Mouse (Mus musculus): ENCODE results near the gene Il15ra. TPM values are rescaled to one million over a fixed set of nuclear protein-coding genes. Genes with fewer than 3 reads are reported as not detected.
"Not testable (repeated sequence)": the region's sequence is repeated elsewhere in the genome, so short reads cannot be mapped to it uniquely, and the experiment has no call there.

Il15ra gene
- total and polyA plus RNA-seq, 2 experiments from 2014 or later: 14.2 to 24.7 TPM

DNA sequence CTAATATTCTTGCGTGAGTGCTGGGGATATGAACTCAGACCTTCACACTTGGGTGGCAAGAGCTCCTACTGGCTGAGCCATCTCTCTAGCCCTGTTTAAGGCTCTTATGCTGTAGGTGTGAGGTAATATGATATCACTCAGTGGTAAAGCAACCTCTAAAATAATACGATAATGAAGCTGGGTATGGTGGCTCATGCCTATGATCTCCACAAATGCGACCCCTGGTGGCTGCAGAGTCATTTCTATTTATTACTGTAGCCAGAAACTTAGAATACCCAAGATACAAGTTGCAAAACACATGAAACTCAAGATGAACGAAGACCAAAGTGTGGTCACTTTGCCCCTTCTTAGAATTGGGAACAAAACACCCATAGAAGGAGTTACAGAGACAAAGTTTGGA lies 5.0 kb downstream of the Il15ra start:
- WGBS: 40% methylated on average over 4 of the region's 4 CpGs
- H3K4me3 ChIP-seq (ENCODE audit: low read depth, low read length); H3K27ac ChIP-seq (ENCODE audit: low read depth); H3K36me3 ChIP-seq (replicated peaks; ENCODE audit: control insufficient read depth, insufficient read depth, low read length); ATAC-seq (ENCODE audit: insufficient read depth, low read depth); H3K4me2 ChIP-seq (ENCODE audit: low read depth, low read length); H3K27me3 ChIP-seq (ENCODE audit: control insufficient read depth, insufficient read depth, low read length); H3K9me3 ChIP-seq (replicated peaks; ENCODE audit: control insufficient read depth, low read length); H3K9ac ChIP-seq (replicated peaks; ENCODE audit: low read depth, low read length): not testable (repeated sequence)
- peak; percentile 49 for TF ChIP-seq CTCF (IDR thresholded peaks at IDR 0.05; ENCODE audit: low read depth)
- H3K4me1 ChIP-seq (ENCODE audit: control insufficient read depth, insufficient read depth): peaks cover 12% of the 10 kb centered on the region
- DNase-seq (ENCODE audit: low spot score): peak; percentile 14

DNA sequence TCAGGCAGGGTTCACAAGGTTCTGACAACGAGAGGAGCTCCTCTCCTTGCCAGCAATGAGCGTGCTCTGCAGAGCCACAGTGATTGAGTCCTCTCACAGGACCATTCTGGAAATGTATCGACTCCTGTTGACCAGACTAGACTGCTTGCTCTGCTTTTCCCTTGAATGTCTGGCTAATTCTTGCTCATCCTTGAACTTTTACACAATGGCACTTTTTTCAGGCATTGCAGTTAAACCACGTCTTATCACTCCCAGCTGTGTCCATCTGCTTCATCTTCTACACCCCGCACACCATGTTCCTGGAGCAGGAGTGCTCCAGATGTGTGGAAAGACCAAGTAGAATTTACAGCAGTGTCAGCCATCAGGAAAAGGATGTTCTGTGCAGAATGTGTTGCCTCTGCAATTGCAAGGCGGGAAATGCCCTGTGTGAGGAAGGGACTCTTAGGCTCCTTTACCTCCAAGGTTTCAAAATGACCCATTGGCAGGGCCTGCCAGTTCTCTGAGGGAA lies 7.4 kb downstream of the Il15ra start:
- TF ChIP-seq CTCF (IDR thresholded peaks at IDR 0.05; ENCODE audit: low read depth) (no peak), EP300 (IDR thresholded peaks at IDR 0.05; ENCODE audit: low read depth) (no peak)
- Histone ChIP-seq H3K27ac (ENCODE audit: low read depth) (no peak overlapping the region), H3K4me3 (ENCODE audit: low read depth, low read length) (no peak overlapping the region), H3K9ac (replicated peaks; ENCODE audit: low read depth, low read length) (no peak overlapping the region), H3K27me3 (ENCODE audit: control insufficient read depth, insufficient read depth, low read length) (no peaks in the 10 kb centered on the region), H3K4me2 (ENCODE audit: low read depth, low read length) (no peak overlapping the region), H3K36me3 (replicated peaks; ENCODE audit: control insufficient read depth, insufficient read depth, low read length) (no peaks in the 10 kb centered on the region), H3K9me3 (replicated peaks; ENCODE audit: control insufficient read depth, low read length) (no peaks in the 10 kb centered on the region), H3K4me1 (ENCODE audit: control insufficient read depth, insufficient read depth) (peaks cover 8% of the 10 kb centered on the region)
- DNase-seq (ENCODE audit: low spot score): no peak
- WGBS: 77% methylated on average over 6 of the region's 6 CpGs
- no peak for ATAC-seq (ENCODE audit: insufficient read depth, low read depth)

DNA sequence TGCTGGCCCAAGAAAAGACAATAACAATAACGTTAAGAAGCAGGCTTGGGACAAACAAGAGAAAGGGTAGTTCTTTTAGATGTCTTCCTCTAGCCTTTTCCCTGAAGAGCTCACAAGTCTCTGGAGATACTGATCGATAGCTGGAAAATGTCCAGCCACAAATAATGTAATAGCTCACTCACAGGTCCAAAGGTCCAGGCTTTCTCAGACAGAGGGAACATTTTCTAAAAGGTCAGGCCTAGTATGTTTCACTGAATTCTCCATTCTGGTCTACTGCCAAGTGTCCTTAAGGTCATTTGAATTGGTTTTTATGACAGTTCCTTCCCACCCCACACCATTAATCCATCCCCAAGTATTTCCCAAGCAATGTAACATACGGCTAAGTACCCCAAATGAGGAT lies 7.9 kb downstream of the Il15ra start:
- no peaks in the 10 kb centered on the region for H3K27me3 ChIP-seq (ENCODE audit: control insufficient read depth, insufficient read depth, low read length)
- H3K4me1 ChIP-seq (ENCODE audit: control insufficient read depth, insufficient read depth): peaks cover 8% of the 10 kb centered on the region
- ATAC-seq (ENCODE audit: insufficient read depth, low read depth) (no peak), DNase-seq (ENCODE audit: low spot score) (no peak)
- no peaks in the 10 kb centered on the region for H3K36me3 ChIP-seq (replicated peaks; ENCODE audit: control insufficient read depth, insufficient read depth, low read length)
- no peak overlapping the region for H3K27ac ChIP-seq (ENCODE audit: low read depth)
- H3K4me2 ChIP-seq (ENCODE audit: low read depth, low read length): no peak overlapping the region
- no peak overlapping the region for H3K9ac ChIP-seq (replicated peaks; ENCODE audit: low read depth, low read length)
- no peak overlapping the region for H3K4me3 ChIP-seq (ENCODE audit: low read depth, low read length)
- no peaks in the 10 kb centered on the region for H3K9me3 ChIP-seq (replicated peaks; ENCODE audit: control insufficient read depth, low read length)
- WGBS: 73% methylated on average over 3 of the region's 3 CpGs
- TF ChIP-seq CTCF (IDR thresholded peaks at IDR 0.05; ENCODE audit: low read depth) (no peak), EP300 (IDR thresholded peaks at IDR 0.05; ENCODE audit: low read depth) (no peak)

DNA sequence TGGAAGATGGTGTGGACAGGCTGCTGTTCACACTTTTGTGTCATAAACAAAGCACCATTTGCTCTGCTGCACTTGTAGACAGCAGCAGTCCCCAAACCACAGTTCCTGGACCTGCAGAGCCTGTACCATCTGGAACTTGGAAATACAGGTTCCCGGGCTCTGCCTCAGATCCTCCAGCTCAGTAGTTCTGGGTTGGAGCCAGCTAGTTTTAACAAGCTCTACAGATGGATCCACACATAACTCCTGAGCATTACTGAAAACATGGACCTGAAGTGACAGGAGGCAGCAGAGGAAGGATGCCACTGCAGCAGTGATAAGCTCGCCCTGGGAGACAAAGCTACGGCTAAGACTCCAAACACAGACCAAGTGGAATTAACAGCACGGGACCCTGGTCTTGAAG lies 9.4 kb downstream of the Il15ra start:
- no peak for DNase-seq (ENCODE audit: low spot score)
- Histone ChIP-seq H3K4me1 (ENCODE audit: control insufficient read depth, insufficient read depth) (no peaks in the 10 kb centered on the region), H3K9ac (replicated peaks; ENCODE audit: low read depth, low read length) (no peak overlapping the region), H3K4me2 (ENCODE audit: low read depth, low read length) (no peak overlapping the region), H3K4me3 (ENCODE audit: low read depth, low read length) (no peak overlapping the region), H3K27ac (ENCODE audit: low read depth) (no peak overlapping the region), H3K9me3 (replicated peaks; ENCODE audit: control insufficient read depth, low read length) (no peaks in the 10 kb centered on the region), H3K36me3 (replicated peaks; ENCODE audit: control insufficient read depth, insufficient read depth, low read length) (0 out of 2 replicates have a peak, but pooled peaks cover 7% of the 10 kb centered on the region), H3K27me3 (ENCODE audit: control insufficient read depth, insufficient read depth, low read length) (no peaks in the 10 kb centered on the region)
- ATAC-seq (ENCODE audit: insufficient read depth, low read depth): no peak
- no peak for TF ChIP-seq EP300 (IDR thresholded peaks at IDR 0.05; ENCODE audit: low read depth)
- TF ChIP-seq CTCF (IDR thresholded peaks at IDR 0.05; ENCODE audit: low read depth): no peak
- WGBS: 68% methylated on average over 4 of the region's 4 CpGs

DNA sequence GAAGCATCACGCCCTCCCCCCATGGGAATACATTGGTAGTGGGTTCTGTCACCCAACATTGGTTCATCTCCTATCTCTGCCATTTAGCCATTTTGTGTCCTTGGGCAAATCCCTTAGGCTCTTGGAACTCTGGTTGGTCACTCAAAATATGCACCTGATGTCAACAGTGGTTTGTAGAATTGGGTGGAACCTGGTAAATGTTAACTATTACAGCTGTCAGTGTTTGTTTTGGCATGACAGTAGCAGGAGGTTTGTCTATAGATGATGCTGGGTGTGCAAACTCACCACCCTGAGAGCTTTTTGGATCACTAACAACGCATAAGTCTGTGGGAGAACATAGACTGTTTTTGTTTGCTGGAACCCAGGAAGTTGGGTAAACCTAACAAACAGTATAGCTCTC lies 13.5 kb downstream of the Il15ra start:
- no peak for TF ChIP-seq CTCF (IDR thresholded peaks at IDR 0.05; ENCODE audit: low read depth)
- no peak for TF ChIP-seq EP300 (IDR thresholded peaks at IDR 0.05; ENCODE audit: low read depth)
- H3K4me1 ChIP-seq (ENCODE audit: control insufficient read depth, insufficient read depth): no peaks in the 10 kb centered on the region
- H3K9me3 ChIP-seq (replicated peaks; ENCODE audit: control insufficient read depth, low read length): no peaks in the 10 kb centered on the region
- WGBS: 79% methylated on average over 2 of the region's 2 CpGs
- no peak overlapping the region for H3K9ac ChIP-seq (replicated peaks; ENCODE audit: low read depth, low read length)
- ATAC-seq (ENCODE audit: insufficient read depth, low read depth): no peak
- peaks cover 37% of the 10 kb centered on the region; the same call in 1 of the 2 replicates for H3K36me3 ChIP-seq (replicated peaks; ENCODE audit: control insufficient read depth, insufficient read depth, low read length)
- no peak overlapping the region for H3K4me2 ChIP-seq (ENCODE audit: low read depth, low read length)
- H3K27ac ChIP-seq (ENCODE audit: low read depth): no peak overlapping the region
- H3K4me3 ChIP-seq (ENCODE audit: low read depth, low read length): no peak overlapping the region
- no peak for DNase-seq (ENCODE audit: low spot score)
- no peaks in the 10 kb centered on the region for H3K27me3 ChIP-seq (ENCODE audit: control insufficient read depth, insufficient read depth, low read length)

DNA sequence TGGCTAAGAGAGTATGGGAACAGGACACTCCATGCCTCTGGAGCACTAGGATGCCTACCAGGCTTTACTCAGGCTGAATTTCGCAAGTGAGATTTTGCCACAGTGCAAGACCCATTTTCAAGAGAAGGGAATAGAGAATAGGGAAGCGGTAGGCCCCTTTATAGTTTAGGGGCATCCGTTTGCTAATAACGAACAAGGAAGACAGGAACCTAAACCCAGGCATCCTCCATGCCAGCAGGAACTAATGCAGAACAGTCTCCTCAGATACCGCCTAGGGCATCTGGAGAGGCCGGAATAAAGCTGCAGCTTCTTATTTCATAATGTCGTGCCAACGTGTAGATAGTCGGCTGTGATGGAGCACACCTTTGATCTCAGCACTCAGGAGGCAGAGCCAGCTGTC lies 17.5 kb downstream of the Il15ra start:
- WGBS: 80% methylated on average over 9 of the region's 9 CpGs
- Histone ChIP-seq H3K4me3 (ENCODE audit: low read depth, low read length) (no peak overlapping the region), H3K27me3 (ENCODE audit: control insufficient read depth, insufficient read depth, low read length) (no peaks in the 10 kb centered on the region), H3K27ac (ENCODE audit: low read depth) (no peak overlapping the region), H3K4me1 (ENCODE audit: control insufficient read depth, insufficient read depth) (no peaks in the 10 kb centered on the region), H3K9me3 (replicated peaks; ENCODE audit: control insufficient read depth, low read length) (no peaks in the 10 kb centered on the region), H3K9ac (replicated peaks; ENCODE audit: low read depth, low read length) (no peak overlapping the region), H3K4me2 (ENCODE audit: low read depth, low read length) (no peak overlapping the region), H3K36me3 (replicated peaks; ENCODE audit: control insufficient read depth, insufficient read depth, low read length) (peaks cover 53% of the 10 kb centered on the region; the same call in 1 of the 2 replicates)
- ATAC-seq (ENCODE audit: insufficient read depth, low read depth) (no peak), DNase-seq (ENCODE audit: low spot score) (no peak)
- TF ChIP-seq CTCF (IDR thresholded peaks at IDR 0.05; ENCODE audit: low read depth) (no peak), EP300 (IDR thresholded peaks at IDR 0.05; ENCODE audit: low read depth) (no peak)
